Mouse (Mus musculus): Measurements from ENCODE around the gene Phf1.

The Phf1 gene

GRCm38 (mm10) chr17:26933885-26934827 lies 1.3 kb downstream of the Phf1 start:
- DNase-seq: no peak

GRCm38 (mm10) chr17:26935027-26935426 lies 2.2 kb downstream of the Phf1 start:
- no peak for DNase-seq

DNA sequence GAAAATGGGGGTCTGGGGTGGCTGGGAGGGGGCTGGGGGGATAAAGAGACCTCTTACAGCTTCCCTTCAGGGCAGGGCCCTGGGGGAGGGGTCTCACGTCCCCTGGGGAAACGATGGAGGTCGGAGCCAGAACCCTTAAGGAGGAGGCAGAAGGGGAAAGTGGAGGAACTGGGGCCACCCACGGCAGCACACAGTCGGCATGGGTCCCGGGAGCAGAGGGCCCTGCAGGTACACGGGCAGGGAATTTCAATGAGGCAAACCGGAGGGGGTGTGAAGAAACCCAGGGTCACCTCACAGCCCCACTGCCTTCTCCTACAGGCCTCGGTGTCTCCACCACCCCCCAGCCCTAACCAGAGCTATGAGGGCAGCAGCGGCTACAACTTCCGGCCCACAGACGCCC lies 3.6 kb downstream of the Phf1 start:
- no peak for DNase-seq

- DNase-seq: no peak
Observed at GRCm38 (mm10) chr17:26936921-26937695, 4.3 kb downstream of the Phf1 start.

- DNase-seq: no peak
Observed at GRCm38 (mm10) chr17:26937883-26938695, 5.2 kb downstream of the Phf1 start.

- no peak for DNase-seq
Observed at GRCm38 (mm10) chr17:26938731-26939130, 5.9 kb downstream of the Phf1 start.

DNA sequence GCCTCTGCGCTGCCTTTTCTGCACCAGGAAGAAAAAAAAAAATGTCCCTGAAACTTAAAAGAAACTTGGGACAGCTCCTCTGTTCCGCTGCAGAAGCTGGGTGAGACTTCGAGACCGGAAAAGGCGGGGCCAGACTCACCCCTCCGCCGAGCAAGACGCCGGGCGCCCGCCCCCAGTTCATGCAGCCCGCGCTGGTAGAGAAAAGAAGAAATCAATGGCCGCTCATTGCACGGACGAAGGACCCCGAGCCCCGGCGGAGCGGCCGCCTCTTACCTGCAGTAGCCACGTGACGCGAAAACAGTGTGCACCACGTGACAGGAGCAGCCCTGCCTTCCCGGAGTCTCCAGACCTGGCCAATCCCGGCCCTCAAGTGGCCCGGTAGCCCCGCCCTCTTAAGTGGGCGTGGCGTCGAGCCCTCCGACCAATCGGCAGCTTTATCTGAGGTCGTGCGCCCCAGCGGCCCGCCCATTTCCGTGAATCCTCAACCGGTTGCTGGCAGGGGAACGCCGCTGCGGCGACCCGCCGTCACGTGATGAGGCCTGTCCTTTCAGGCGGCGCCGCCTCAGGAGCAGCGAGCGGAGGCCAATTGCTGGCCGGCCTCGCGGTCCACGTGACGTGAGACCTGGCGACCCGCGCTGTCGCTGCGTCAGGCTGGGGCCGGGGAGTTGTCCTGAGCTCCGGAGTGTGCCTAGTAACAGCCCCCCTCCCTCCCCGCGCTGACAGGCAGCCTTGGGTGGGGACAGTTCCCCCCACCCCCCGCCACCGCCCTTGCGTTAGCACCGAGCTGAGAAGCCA lies 6.5 kb downstream of the Phf1 start, which contains the start of gene Cuta:
Gene Cuta, minus strand, starts transcription at position 392 of the 795 bp plus-strand sequence.
- peak; percentile 100 for DNase-seq

DNA sequence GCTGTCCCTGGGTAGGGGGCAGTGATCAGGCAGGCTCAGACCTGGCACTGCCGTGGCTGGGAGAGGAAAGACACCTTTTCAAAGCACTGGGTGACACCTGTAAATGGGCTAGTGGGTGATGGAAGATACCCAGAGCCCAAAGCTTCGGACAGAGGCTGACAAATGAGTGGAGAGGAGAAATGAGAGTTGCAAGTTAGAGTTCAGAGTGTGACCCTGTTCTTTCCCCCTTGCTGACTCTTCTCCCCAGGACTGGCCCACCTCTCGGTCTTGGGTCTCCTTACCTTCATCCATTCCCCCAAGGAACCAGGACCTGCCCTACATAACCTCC lies 7.1 kb downstream of the Phf1 start:
- no peak for DNase-seq

- DNase-seq: no peak
Observed at GRCm38 (mm10) chr17:26941031-26941789, 8.4 kb downstream of the Phf1 start, which contains the start of gene Syngap1. Syngap1 (plus strand) TSS chr17:26941253.

DNA sequence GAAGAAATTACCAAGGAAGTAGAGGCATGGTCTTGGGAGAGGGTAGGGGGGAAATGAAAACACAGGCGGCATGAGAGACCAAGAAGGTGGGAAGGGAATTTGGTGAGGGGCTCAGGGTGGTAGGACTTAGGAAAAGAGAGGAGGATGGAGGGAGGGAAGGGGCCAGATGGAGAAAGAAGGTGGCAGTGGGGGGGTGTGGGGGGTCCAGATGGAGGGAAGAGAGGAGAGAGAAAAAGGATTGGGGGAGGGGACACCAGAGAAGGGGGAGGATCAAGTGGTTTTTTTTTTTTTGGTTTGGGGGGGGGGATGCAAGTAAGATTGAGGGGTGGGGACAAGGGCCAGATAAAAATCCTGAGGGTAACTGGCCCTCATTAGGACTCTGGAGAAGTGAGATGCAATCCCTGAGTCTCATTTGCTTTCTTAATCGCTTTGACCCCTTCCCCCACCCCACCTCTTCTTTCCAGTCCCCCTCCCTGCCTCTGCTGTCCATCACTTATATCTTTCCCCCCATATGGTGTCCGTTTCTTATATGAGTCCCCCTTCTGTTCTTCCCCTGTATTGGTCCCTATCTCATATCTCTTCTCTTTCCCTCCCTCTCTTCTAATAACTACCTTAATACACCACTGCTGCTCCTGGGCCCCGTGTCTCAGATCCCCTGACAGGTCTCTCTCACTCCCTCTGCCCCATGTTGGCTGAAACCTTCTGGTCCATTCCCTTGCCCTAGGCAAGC lies 9.2 kb downstream of the Phf1 start:
- DNase-seq: no peak

GRCm38 (mm10) chr17:26945824-26946495 lies 13.1 kb downstream of the Phf1 start:
- DNase-seq: no peak

DNA sequence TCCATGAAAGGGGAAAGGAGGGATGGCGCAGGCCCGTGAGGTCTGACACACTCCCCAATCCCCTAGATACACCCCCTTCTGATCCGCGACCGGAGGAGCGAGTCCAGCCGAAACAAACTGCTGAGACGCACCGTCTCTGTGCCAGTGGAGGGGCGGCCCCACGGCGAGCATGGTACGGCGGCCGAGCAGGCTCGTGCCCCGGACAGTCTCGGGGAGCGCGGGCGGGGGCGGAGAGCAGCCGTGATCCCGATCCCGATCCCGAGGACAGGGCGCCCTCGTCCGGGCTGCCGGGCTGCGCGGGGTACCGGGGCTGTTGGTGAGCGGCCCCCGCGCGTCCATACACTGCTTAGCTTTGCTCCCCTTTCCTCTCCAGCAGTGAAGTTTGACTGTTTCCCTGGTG lies 13.7 kb downstream of the Phf1 start:
- DNase-seq: peak; percentile 83

DNA sequence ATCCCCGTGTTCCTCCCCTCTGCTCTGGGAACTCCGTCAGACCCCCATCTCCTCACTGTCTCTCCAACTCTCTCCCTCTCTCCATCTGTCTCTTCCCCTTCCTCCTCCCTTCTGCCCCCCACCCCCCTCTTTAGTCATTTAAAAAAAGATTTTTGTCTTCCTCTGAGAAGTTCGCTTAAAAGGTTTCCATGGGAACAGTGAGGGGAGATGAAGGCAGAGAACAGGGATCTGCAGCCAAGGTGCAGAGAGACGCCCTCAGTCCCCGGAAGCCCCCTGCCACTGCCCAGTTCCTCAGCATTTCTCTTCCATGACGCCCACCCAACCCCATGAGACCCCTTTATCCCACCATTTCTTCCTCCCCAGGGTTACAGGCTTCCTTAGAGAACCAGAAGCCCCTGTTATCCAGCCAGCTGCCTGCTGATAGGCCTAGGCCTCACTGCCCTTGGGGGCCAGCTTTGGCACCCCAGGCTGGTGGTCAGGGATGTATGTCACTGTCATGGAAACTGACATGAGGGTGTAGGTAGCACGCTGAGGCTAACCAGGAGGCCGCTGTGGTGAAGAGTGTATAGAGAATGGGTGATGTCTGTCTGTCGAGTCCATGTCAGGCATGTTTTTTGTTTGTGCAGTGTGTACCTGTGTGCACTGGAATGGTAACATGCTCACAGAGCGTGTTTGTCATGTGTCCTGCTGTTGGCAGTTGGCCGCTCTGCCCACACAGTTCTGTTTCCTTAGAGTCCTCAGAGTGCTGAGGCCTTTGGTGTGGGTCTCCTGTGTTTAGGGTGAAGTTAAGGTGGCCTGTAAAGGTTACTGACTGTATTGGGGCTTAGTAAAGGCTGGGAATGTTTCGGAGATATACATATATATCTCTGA lies 14.6 kb downstream of the Phf1 start:
- DNase-seq: no peak

GRCm38 (mm10) chr17:26948316-26949050 lies 15.6 kb downstream of the Phf1 start:
- DNase-seq: peak; percentile 46

DNA sequence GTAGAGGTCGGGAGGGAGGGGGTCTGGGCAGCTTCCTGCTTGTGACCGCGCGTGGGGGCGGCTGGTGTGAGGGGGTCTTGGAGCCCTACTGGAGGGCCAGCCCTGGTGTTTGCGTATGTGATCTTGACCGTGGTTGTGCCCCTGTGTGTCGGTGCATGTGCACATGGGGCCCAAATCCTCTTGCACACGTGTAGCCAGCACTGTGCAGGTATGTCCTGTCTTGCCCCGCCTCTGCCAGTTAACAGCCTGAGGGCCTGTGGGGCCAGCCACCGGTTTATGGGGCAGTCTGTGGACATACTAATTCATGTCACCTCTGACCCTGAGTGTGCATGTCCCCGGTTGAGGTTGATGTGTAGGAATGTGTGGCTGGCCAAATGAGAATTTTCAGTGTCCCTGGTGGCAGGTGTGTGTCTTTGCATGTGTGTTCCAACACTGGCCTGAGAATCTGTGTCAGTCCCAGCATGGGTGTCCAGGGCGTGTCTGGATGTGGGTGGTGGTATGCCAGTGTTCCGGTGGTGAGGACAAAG lies 16.3 kb downstream of the Phf1 start:
- DNase-seq: no peak

DNA sequence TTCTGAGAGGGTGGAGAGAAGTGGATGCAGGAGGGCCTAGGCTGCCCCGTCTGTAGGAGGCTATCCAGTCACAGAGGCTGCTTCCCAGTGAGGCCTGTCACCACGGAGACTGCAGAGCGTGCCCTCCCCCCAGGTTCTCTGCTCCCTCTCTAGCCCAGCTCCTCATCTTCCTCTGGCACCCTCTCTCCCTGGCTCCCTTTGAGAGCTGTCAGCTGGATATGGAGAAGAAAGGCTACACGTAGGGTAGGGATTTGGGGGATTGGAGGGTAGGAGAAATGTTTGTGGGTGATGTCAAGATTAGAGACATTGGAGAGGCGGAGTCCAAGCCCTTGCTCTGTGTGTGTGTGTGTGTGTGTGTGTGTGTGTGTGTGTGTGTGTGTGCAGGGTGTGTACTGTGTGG lies 17.0 kb downstream of the Phf1 start:
- DNase-seq: no peak

GRCm38 (mm10) chr17:26950560-26951288 lies 17.9 kb downstream of the Phf1 start:
- DNase-seq: no peak

Data from lung, postnatal 36 days (tissue).